ENCODE assay signal across 8 mouse cellular contexts in the genomic region with DNA sequence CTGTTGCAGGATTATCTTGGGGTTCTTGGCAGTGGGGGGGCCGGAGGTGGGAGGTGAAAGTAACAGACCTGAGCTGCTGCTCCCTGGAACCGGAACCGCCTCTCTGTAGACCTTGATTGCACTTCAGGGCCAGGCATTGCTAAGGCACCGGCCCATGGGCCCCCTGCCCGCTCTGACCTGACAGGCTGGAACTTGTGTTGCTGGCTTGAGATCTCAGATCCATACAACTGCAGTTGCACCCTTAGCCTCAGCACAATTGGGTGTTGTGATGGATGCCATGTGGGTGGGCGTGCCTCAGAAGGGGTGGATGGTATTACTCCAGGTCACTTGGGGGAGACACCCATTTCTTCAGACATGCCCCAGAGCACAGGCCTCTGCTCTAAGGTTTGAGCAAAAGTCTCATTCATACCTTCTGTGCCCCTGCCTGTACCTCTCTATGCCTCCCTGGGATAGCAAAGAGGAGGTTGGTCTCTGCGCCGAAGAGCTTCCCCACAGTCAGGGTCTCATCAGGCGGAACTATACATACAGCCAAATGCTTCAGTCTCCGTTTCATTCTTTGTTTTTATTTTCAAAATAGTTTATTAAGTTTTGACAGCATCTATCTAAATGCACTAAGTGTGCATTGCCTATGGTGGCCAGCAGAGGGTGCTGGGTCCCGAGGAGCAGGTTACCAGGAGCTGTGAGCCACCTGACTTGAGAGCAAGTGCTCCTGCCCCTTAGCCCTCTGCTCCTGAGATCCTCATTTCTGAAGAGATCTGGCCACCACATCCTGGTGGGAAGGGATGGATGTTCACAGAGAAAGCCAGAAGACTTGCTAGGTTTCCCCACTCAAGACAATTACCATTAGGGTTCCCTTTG. TPM values are rescaled to one million over a fixed set of nuclear protein-coding genes. Genes with fewer than 3 reads are reported as not detected.
A peak's percentile ranks its signal among the peaks of the same experiment; 100 is the strongest.
DNase-seq lines count a peak whose midpoint lies in the region.

No protein-coding gene starts in this region.

- H3K9me3 ChIP-seq in forebrain, embryonic 10.5 days, result no peaks in the 10 kb centered on the region

- peak; percentile 27 to 68 for DNase-seq in right cerebral cortex, postnatal 10 days (ENCODE audit: low spot score in 2 of 2)
- no peak for DNase-seq in right cerebral cortex, adult 18-20 months
- peak; percentile 72 to 80 for DNase-seq in adrenal gland, postnatal 36 days
- DNase-seq in forebrain, embryonic 10.5 days (ENCODE audit: extremely low spot score, low spot score), result peak; percentile 62
- peak; percentile 64 to 78 for DNase-seq in kidney, adult 8-10 months
- DNase-seq in lung, postnatal 4 days, result peak; percentile 61 to 77
- peak; percentile 59 to 79 for DNase-seq in spleen, adult 18-20 months
- DNase-seq in ovary, postnatal 14 days (ENCODE audit: low spot score), result no peak

- peaks cover 52% of the 10 kb centered on the region for H3K36me3 ChIP-seq in forebrain, embryonic 10.5 days (replicated peaks)

- no peak overlapping the region for H3K27ac ChIP-seq in forebrain, embryonic 10.5 days

- 57% methylated on average over 11 of the region's 11 CpGs for WGBS in forebrain, embryonic 10.5 days

- peaks cover 10% of the 10 kb centered on the region for H3K27me3 ChIP-seq in forebrain, embryonic 10.5 days (ENCODE audit: poor library complexity, severe bottlenecking)

- no peak overlapping the region for H3K4me3 ChIP-seq in forebrain, embryonic 10.5 days

- H3K4me1 ChIP-seq in forebrain, embryonic 10.5 days, result 0 out of 2 replicates have a peak, but pooled peaks cover 4% of the 10 kb centered on the region

RNA-seq across cellular contexts. Expression of a gene that starts 8.1 kb away (rescaled TPM):
- total RNA-seq in adrenal gland, postnatal 36 days (2021), result 100 to 1,000 TPM; 170 to 266 TPM
- 57.8 and 58.6 TPM in 2 replicates for polyA plus RNA-seq in forebrain, embryonic 10.5 days (2016; fragmentation: Nextera tagmentation; extraction: Ambion mirVana)

RNA-seq across cellular contexts. Expression of a gene that starts 12.9 kb away (rescaled TPM):
- total RNA-seq in adrenal gland, postnatal 36 days (2021), result 100 to 1,000 TPM; 199 to 225 TPM
- 757 and 759 TPM in 2 replicates for polyA plus RNA-seq in forebrain, embryonic 10.5 days (2016; fragmentation: Nextera tagmentation; extraction: Ambion mirVana)

RNA-seq across cellular contexts. Expression of a gene that starts 18.9 kb away (rescaled TPM):
- 10 to 100 TPM; 15.5 to 20.1 TPM for total RNA-seq in adrenal gland, postnatal 36 days (2021)
- 10.0 and 11.5 TPM in 2 replicates for polyA plus RNA-seq in forebrain, embryonic 10.5 days (2016; fragmentation: Nextera tagmentation; extraction: Ambion mirVana)

RNA-seq across cellular contexts. Expression of a gene that starts 21.0 kb away (rescaled TPM):
- total RNA-seq in adrenal gland, postnatal 36 days (2021), result 1 to 10 TPM; 4.8 to 6.7 TPM
- polyA plus RNA-seq in forebrain, embryonic 10.5 days (2016; fragmentation: Nextera tagmentation; extraction: Ambion mirVana), result 7.0 and 7.7 TPM in 2 replicates

RNA-seq across cellular contexts. Expression of a gene that starts 33.8 kb away (rescaled TPM):
- total RNA-seq in adrenal gland, postnatal 36 days (2021), result not detected
- polyA plus RNA-seq in forebrain, embryonic 10.5 days (2016; fragmentation: Nextera tagmentation; extraction: Ambion mirVana), result 0.53 TPM in 1 of 2 replicates, not detected in the other

Comparison
In these comparisons a context has a peak if more than half of its experiments do, and no peak if none do; other contexts are left out.
1. DNase-seq: peak in right cerebral cortex, postnatal 10 days (2 of 2), adrenal gland, postnatal 36 days (2 of 2), forebrain, embryonic 10.5 days (single experiment), kidney, adult 8-10 months (2 of 2), lung, postnatal 4 days (2 of 2) and spleen, adult 18-20 months (2 of 2); none in right cerebral cortex, adult 18-20 months (single experiment) and ovary, postnatal 14 days (single experiment).